Mouse (Mus musculus) olfactory bulb, adult 2 months (tissue): Measurements from ENCODE around the gene Sash1. TPM values are rescaled to one million over a fixed set of nuclear protein-coding genes. Genes with fewer than 3 reads are reported as not detected.
"Not testable (repeated sequence)": the region's sequence is repeated elsewhere in the genome, so short reads cannot be mapped to it uniquely, and the experiment has no call there.

Experiments
- H3K27ac ChIP-seq: fragments of 200-500 bp; 2 replicates; pipeline ENCODE4 v1.5.1; 2012; ENCODE audit warnings: low read depth, low read length; ENCODE audit not compliant: insufficient read depth
- H3K4me1 ChIP-seq: fragments of 200-500 bp; 2 replicates; pipeline ENCODE4 v1.6.1; 2012; ENCODE audit warnings: low read length; ENCODE audit not compliant: control insufficient read depth, insufficient read depth
- H3K4me3 ChIP-seq: fragments of 200-500 bp; 2 replicates; pipeline ENCODE4 v1.5.1; 2012; ENCODE audit warnings: mild to moderate bottlenecking, low read depth, low read length, moderate library complexity; ENCODE audit not compliant: insufficient read depth
- CTCF ChIP-seq: fragments of 200-500 bp; IDR thresholded peaks from 2 replicates; pipeline ENCODE4 v1.5.1; 2012; ENCODE audit warnings: low read depth, mild to moderate bottlenecking, low read length, moderate library complexity; ENCODE audit not compliant: insufficient read depth
- POLR2A ChIP-seq: fragments of 200-500 bp; IDR thresholded peaks from 2 replicates; pipeline ENCODE4 v1.6.1; 2012; ENCODE audit warnings: mild to moderate bottlenecking, low read depth, low read length, moderate library complexity; ENCODE audit not compliant: insufficient read depth
- WGBS: fragments of 180-500 bp; shearing (Covaris S2); methylation state at CpG from one replicate; pipeline ENCODE4 v1.1.7; 2018; 5-methylcytosine and 5-hydroxymethylcytosine counted together
- polyA plus RNA-seq: library from polyadenylated mRNA; stranded (reverse); fragments of >200 nt; gene quantifications from 2 replicates; pipeline ENCODE4 v1.2.4, GENCODE M21; 2012; ENCODE audit warnings: low replicate concordance; ENCODE audit not compliant: missing spikeins, insufficient read depth, insufficient read length

Gene Sash1
- polyA plus RNA-seq, 1 experiment: not detected

GRCm38 (mm10) chr10:8717171-8717570, 168.7 kb downstream of the Sash1 start:
- Histone ChIP-seq H3K4me3 (no peak overlapping the region), H3K4me1 (no peaks in the 10 kb centered on the region; the same call in 1 of the 2 replicates), H3K27ac (no peak overlapping the region)
- WGBS: 86% methylated on average over 5 of the region's 5 CpGs
- TF ChIP-seq CTCF: no peak

GRCm38 (mm10) chr10:8715679-8716284, 170.1 kb downstream of the Sash1 start:
- WGBS: 19% methylated on average over 12 of the region's 12 CpGs
- peak; percentile 92 for TF ChIP-seq CTCF
- no peak for TF ChIP-seq POLR2A

GRCm38 (mm10) chr10:8696636-8697035, 189.2 kb downstream of the Sash1 start:
- 83% methylated on average over 1 of the region's 1 CpGs for WGBS
- not testable (repeated sequence) for H3K4me3 ChIP-seq, H3K27ac ChIP-seq, H3K4me1 ChIP-seq

More at GRCm38 (mm10) chr10:8715679-8716284, 170.1 kb downstream of the Sash1 start:
- Histone ChIP-seq H3K4me1 (no peaks in the 10 kb centered on the region; the same call in 1 of the 2 replicates), H3K27ac (no peak overlapping the region), H3K4me3 (no peak overlapping the region)

GRCm38 (mm10) chr10:8693996-8694500, 191.8 kb downstream of the Sash1 start:
- Histone ChIP-seq H3K27ac (no peak overlapping the region), H3K4me3 (no peak overlapping the region), H3K4me1 (no peaks in the 10 kb centered on the region)
- WGBS: 82% methylated on average over 7 of the region's 7 CpGs
- TF ChIP-seq POLR2A: no peak
- no peak for TF ChIP-seq CTCF

GRCm38 (mm10) chr10:8693561-8693960, 192.3 kb downstream of the Sash1 start:
- Histone ChIP-seq H3K27ac (no peak overlapping the region), H3K4me1 (no peaks in the 10 kb centered on the region), H3K4me3 (no peak overlapping the region)
- 85% methylated on average over 4 of the region's 4 CpGs for WGBS
- TF ChIP-seq POLR2A (no peak), CTCF (no peak)

- Histone ChIP-seq H3K27ac (no peak overlapping the region), H3K4me3 (no peak overlapping the region), H3K4me1 (no peaks in the 10 kb centered on the region)
- 97% methylated on average over 2 of the region's 2 CpGs for WGBS
- no peak for TF ChIP-seq CTCF
- TF ChIP-seq POLR2A: no peak
Observed at GRCm38 (mm10) chr10:8692531-8692930, 193.3 kb downstream of the Sash1 start.

- TF ChIP-seq CTCF (no peak), POLR2A (no peak)
- 93% methylated on average over 1 of the region's 1 CpGs for WGBS
- Histone ChIP-seq H3K4me1 (no peaks in the 10 kb centered on the region), H3K27ac (no peak overlapping the region), H3K4me3 (no peak overlapping the region)
Observed at GRCm38 (mm10) chr10:8686219-8686618, 199.7 kb downstream of the Sash1 start.

- Histone ChIP-seq H3K4me1 (no peaks in the 10 kb centered on the region), H3K4me3 (no peak overlapping the region), H3K27ac (no peak overlapping the region)
- TF ChIP-seq CTCF (no peak), POLR2A (no peak)
- WGBS: 95% methylated on average over 7 of the region's 7 CpGs
Observed at GRCm38 (mm10) chr10:8685269-8685668, 200.6 kb downstream of the Sash1 start.

GRCm38 (mm10) chr10:8682900-8683299, 203.0 kb downstream of the Sash1 start:
- 16% methylated on average over 4 of the region's 4 CpGs for WGBS
- TF ChIP-seq POLR2A (no peak), CTCF (no peak)
- H3K27ac ChIP-seq: no peak overlapping the region
- H3K4me3 ChIP-seq: no peak overlapping the region
- H3K4me1 ChIP-seq: no peaks in the 10 kb centered on the region

- H3K4me3 ChIP-seq: no peak overlapping the region
- TF ChIP-seq CTCF: no peak
- TF ChIP-seq POLR2A: no peak
- no peak overlapping the region for H3K27ac ChIP-seq
- WGBS: 72% methylated on average over 6 of the region's 6 CpGs
- no peaks in the 10 kb centered on the region for H3K4me1 ChIP-seq
Observed at GRCm38 (mm10) chr10:8682341-8682740, 203.5 kb downstream of the Sash1 start.
